Mouse (Mus musculus): ENCODE results near the gene Enpp4. TPM values are rescaled to one million over a fixed set of nuclear protein-coding genes. Genes with fewer than 3 reads are reported as not detected.

The Enpp4 gene
- polyA plus RNA-seq, 1 experiment from 2014 or later: 6.3 TPM

Other genes starting within 250 kb of the Enpp4 start
- gene Enpp5, start 27.0 kb downstream of the Enpp4 start, polyA plus RNA-seq (2016; fragmentation: Nextera tagmentation; extraction: Ambion mirVana): 8.8 and 11.1 TPM in 2 replicates
- 3.3 and 5.7 TPM in 2 replicates for gene Clic5, start 82.8 kb upstream of the Enpp4 start, polyA plus RNA-seq (2016; fragmentation: Nextera tagmentation; extraction: Ambion mirVana)

Measured in heart, embryonic 10.5 days (tissue).